Mouse (Mus musculus): ENCODE measurements around the gene Tubg2. TPM values are rescaled to one million over a fixed set of nuclear protein-coding genes. Genes with fewer than 3 reads are reported as not detected.
A peak's percentile ranks its signal among the peaks of the same experiment; 100 is the strongest.

Gene Tubg2
- polyA plus RNA-seq, 1 experiment from 2014 or later = 4.3 TPM

DNA sequence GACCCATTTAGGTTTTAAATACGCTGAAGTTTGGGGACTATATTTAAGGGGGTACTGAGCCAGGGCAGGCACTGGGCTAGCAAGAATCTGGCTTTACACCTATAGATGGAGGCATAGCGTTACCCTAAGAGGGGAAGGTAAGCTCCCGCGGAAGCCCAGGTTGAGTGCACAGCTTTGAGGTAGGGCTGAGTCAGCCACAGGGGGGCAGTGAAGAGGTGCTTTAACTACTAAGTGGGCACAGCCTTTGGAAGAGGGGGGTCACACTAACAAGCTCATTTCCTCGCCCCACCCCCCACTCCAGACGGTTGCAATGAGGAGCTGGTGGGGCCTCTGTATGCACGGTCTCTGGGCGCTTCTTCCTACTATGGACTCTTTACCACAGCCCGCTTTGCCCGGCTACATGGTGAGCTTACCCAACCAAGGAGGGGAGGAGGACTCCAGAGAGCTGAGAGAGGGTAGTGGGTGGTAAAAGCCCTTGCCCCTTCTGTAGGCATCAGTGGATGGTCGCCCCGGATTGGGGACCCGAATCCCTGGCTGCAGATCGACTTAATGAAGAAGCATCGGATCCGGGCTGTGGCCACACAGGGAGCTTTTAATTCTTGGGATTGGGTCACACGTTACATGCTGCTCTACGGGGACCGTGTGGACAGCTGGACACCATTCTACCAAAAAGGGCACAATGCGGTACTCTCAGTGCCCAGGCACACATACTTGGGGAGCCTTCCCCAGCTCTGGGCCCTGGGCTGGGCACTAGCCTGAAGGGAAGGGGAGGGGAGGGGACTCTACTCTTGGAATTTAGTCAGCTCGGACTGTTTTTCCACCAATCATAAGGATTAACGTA is 21.4 kb downstream of the Tubg2 start:
- H3K27ac ChIP-seq (ENCODE audit: low read depth, low read length) = no peak overlapping the region
- H3K4me3 ChIP-seq (ENCODE audit: low read depth, low read length) = no peak overlapping the region
- peaks cover 40% of the 10 kb centered on the region for H3K27me3 ChIP-seq (ENCODE audit: control insufficient read depth, insufficient read depth, low read length)
- no peak overlapping the region for H3K9ac ChIP-seq (ENCODE audit: low read depth, low read length)
- WGBS (ENCODE audit: insufficient replicate concordance) = 33% methylated on average over 22 of the region's 22 CpGs
- H3K4me1 ChIP-seq (ENCODE audit: control insufficient read depth, insufficient read depth, low read length) = peaks cover 30% of the 10 kb centered on the region
- H3K4me2 ChIP-seq = no peak overlapping the region
- no peaks in the 10 kb centered on the region for H3K9me3 ChIP-seq (replicated peaks; ENCODE audit: control insufficient read depth, low read length)
- no peak for ATAC-seq (replicated peaks; ENCODE audit: insufficient number of reproducible peaks, low FRiP score, low TSS enrichment)
- H3K36me3 ChIP-seq (ENCODE audit: control insufficient read depth, insufficient read depth, low read length) = no peaks in the 10 kb centered on the region

DNA sequence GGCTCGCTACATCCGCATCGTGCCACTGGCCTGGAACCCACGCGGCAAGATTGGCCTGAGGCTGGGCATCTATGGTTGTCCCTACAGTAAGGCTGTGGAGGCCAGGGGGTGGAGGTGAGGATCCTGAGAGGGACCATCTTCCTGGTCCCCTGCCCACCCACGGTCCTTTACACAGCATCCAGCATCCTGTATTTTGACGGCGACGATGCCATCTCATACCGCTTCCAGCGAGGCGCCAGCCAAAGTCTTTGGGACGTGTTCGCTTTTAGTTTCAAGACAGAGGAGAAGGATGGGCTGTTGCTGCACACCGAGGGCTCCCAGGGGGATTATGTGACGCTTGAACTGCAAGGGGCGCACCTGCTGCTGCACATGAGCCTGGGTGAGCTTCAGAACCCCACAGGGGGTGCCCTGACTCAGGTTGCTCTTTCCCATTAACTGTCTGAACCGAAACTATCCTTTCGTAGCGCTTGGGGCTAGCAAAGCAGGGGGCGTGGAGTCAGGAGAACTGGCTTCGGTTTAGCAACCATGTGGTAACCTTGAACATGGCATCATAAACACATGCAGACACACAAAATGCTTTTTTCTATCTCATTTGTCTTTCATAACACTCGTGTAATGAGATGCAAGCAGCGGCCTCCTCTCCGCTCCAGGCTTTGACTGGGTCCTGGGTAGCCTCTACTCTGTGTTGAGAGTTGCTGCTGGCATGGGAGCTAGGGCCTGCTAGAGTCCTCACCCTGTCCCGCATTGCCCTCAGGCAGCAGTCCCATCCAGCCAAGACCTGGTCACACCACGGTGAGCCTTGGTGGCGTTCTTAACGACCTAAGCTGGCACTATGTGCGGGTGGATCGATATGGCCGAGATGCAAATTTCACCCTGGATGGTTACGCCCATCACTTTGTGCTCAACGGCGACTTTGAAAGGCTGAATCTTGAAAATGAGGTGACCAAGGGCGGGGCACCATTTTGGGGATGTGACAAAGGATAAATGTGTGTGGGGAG is 22.7 kb downstream of the Tubg2 start:
- peak overlapping the region; percentile 40 for H3K4me2 ChIP-seq
- no peak for ATAC-seq (replicated peaks; ENCODE audit: insufficient number of reproducible peaks, low FRiP score, low TSS enrichment)
- no peak overlapping the region for H3K27ac ChIP-seq (ENCODE audit: low read depth, low read length)
- no peak overlapping the region for H3K4me3 ChIP-seq (ENCODE audit: low read depth, low read length)
- 52% methylated on average over 36 of the region's 36 CpGs for WGBS (ENCODE audit: insufficient replicate concordance)
- no peaks in the 10 kb centered on the region for H3K9me3 ChIP-seq (replicated peaks; ENCODE audit: control insufficient read depth, low read length)
- peaks cover 22% of the 10 kb centered on the region for H3K4me1 ChIP-seq (ENCODE audit: control insufficient read depth, insufficient read depth, low read length)
- H3K27me3 ChIP-seq (ENCODE audit: control insufficient read depth, insufficient read depth, low read length) = peaks cover 40% of the 10 kb centered on the region
- no peaks in the 10 kb centered on the region for H3K36me3 ChIP-seq (ENCODE audit: control insufficient read depth, insufficient read depth, low read length)
- no peak overlapping the region for H3K9ac ChIP-seq (ENCODE audit: low read depth, low read length)

DNA sequence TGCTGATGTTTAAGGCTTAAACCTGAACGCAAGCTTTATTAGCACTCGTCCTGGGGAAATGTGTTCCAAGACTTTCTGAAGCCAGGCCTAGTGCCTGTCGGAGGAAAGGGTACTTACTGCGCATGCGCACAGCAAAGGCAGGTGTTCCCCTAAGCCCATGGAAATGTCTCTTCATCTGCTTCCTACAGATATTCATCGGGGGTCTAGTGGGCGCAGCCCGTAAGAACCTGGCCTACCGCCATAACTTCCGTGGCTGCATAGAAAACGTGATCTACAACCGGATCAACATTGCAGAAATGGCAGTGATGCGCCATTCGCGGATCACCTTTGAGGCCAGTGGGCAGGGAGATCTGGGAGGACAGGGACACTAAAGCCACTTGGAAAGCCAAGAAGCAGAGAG is 23.6 kb downstream of the Tubg2 start:
- no peak overlapping the region for H3K4me2 ChIP-seq
- no peak overlapping the region for H3K4me3 ChIP-seq (ENCODE audit: low read depth, low read length)
- H3K9ac ChIP-seq (ENCODE audit: low read depth, low read length) = no peak overlapping the region
- H3K4me1 ChIP-seq (ENCODE audit: control insufficient read depth, insufficient read depth, low read length) = peaks cover 12% of the 10 kb centered on the region
- peaks cover 38% of the 10 kb centered on the region for H3K27me3 ChIP-seq (ENCODE audit: control insufficient read depth, insufficient read depth, low read length)
- H3K36me3 ChIP-seq (ENCODE audit: control insufficient read depth, insufficient read depth, low read length) = no peaks in the 10 kb centered on the region
- H3K9me3 ChIP-seq (replicated peaks; ENCODE audit: control insufficient read depth, low read length) = no peaks in the 10 kb centered on the region
- no peak for ATAC-seq (replicated peaks; ENCODE audit: insufficient number of reproducible peaks, low FRiP score, low TSS enrichment)
- 79% methylated on average over 15 of the region's 15 CpGs for WGBS (ENCODE audit: insufficient replicate concordance)
- no peak overlapping the region for H3K27ac ChIP-seq (ENCODE audit: low read depth, low read length)

DNA sequence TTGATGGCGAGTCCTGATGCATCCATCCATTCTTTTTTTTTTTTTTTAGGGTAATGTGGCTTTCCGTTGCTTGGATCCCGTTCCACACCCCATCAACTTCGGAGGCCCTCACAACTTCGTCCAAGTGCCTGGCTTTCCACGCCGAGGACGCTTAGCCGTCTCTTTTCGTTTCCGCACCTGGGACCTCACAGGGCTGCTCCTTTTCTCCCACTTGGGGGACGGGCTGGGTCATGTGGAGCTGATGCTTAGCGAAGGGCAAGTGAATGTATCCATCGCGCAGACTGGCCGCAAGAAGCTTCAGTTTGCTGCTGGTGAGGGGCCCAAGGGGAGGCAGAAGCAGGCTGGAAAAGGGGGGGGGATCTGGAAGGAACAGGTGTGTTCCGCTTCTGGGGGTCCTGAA is 24.6 kb downstream of the Tubg2 start:
- Histone ChIP-seq H3K4me3 (ENCODE audit: low read depth, low read length) (no peak overlapping the region), H3K27me3 (ENCODE audit: control insufficient read depth, insufficient read depth, low read length) (peaks cover 36% of the 10 kb centered on the region), H3K27ac (ENCODE audit: low read depth, low read length) (no peak overlapping the region), H3K9ac (ENCODE audit: low read depth, low read length) (no peak overlapping the region), H3K4me1 (ENCODE audit: control insufficient read depth, insufficient read depth, low read length) (peaks cover 9% of the 10 kb centered on the region), H3K4me2 (no peak overlapping the region), H3K9me3 (replicated peaks; ENCODE audit: control insufficient read depth, low read length) (no peaks in the 10 kb centered on the region), H3K36me3 (ENCODE audit: control insufficient read depth, insufficient read depth, low read length) (no peaks in the 10 kb centered on the region)
- ATAC-seq (replicated peaks; ENCODE audit: insufficient number of reproducible peaks, low FRiP score, low TSS enrichment) = no peak
- WGBS (ENCODE audit: insufficient replicate concordance) = 72% methylated on average over 17 of the region's 17 CpGs

DNA sequence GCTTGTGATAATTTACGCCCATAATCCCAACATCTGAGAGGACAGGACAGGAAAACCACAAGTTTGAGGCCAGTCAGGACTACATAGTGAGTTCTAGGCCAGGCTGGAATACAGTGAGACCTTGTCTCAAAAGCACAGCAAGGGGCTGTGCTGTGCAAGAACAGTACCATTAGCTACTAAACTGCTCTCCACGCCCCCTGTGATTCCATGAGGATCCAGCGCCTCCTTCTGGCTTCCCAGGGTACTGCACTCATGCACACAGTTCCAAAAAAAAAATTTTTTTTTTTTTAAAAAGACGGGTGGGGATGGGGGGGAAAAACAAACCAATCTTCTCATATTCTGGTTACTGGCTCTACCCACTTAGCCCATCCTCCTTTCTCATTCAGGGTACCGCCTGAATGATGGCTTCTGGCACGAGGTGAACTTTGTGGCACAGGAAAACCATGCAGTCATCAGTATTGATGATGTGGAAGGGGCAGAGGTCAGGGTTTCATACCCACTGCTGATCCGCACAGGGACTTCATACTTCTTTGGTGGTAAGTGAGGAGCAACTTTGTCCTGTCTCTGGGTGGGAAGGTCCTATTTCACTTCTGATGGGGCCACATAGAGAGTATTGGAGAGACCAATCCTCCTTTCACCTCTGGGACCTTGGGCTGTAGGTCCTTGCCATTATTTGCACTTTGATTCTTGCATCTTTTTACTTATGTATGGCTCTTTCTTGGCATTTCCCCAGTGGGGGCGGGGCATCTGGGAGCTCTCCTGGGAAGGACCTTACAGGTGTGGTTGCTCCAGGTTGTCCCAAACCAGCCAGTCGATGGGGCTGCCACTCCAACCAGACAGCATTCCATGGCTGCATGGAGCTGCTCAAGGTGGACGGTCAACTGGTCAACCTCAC is 25.4 kb downstream of the Tubg2 start:
- H3K27ac ChIP-seq (ENCODE audit: low read depth, low read length) = no peak overlapping the region
- no peak overlapping the region for H3K4me2 ChIP-seq
- no peaks in the 10 kb centered on the region for H3K9me3 ChIP-seq (replicated peaks; ENCODE audit: control insufficient read depth, low read length)
- ATAC-seq (replicated peaks; ENCODE audit: insufficient number of reproducible peaks, low FRiP score, low TSS enrichment) = no peak
- H3K9ac ChIP-seq (ENCODE audit: low read depth, low read length) = no peak overlapping the region
- no peaks in the 10 kb centered on the region for H3K36me3 ChIP-seq (ENCODE audit: control insufficient read depth, insufficient read depth, low read length)
- peaks cover 8% of the 10 kb centered on the region; the same call in 1 of the 2 replicates for H3K4me1 ChIP-seq (ENCODE audit: control insufficient read depth, insufficient read depth, low read length)
- peaks cover 30% of the 10 kb centered on the region for H3K27me3 ChIP-seq (ENCODE audit: control insufficient read depth, insufficient read depth, low read length)
- no peak overlapping the region for H3K4me3 ChIP-seq (ENCODE audit: low read depth, low read length)
- 41% methylated on average over 10 of the region's 10 CpGs for WGBS (ENCODE audit: insufficient replicate concordance)

DNA sequence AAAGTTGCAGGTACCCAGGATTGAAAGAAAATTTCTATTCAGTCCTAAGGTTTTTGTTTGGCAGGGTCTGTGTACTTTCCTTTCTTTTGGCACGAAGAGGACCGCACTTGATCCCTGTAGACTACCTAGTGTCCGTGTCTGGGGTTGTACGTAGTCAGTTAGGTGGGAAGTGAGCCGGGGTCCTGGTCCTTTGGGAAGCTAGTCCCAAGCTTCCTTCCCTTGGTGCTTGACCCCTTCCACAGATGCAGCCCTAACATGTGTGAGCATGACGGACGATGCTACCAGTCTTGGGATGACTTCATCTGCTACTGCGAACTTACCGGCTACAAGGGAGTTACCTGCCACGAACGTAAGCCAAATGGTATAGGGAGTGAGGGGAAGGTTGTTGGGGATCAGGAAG is 26.3 kb downstream of the Tubg2 start:
- H3K27ac ChIP-seq (ENCODE audit: low read depth, low read length) = no peak overlapping the region
- no peaks in the 10 kb centered on the region for H3K9me3 ChIP-seq (replicated peaks; ENCODE audit: control insufficient read depth, low read length)
- no peak overlapping the region for H3K4me3 ChIP-seq (ENCODE audit: low read depth, low read length)
- H3K36me3 ChIP-seq (ENCODE audit: control insufficient read depth, insufficient read depth, low read length) = no peaks in the 10 kb centered on the region
- no peak overlapping the region for H3K9ac ChIP-seq (ENCODE audit: low read depth, low read length)
- no peak for ATAC-seq (replicated peaks; ENCODE audit: insufficient number of reproducible peaks, low FRiP score, low TSS enrichment)
- H3K4me1 ChIP-seq (ENCODE audit: control insufficient read depth, insufficient read depth, low read length) = peaks cover 4% of the 10 kb centered on the region; the same call in 1 of the 2 replicates
- peaks cover 24% of the 10 kb centered on the region for H3K27me3 ChIP-seq (ENCODE audit: control insufficient read depth, insufficient read depth, low read length)
- no peak overlapping the region for H3K4me2 ChIP-seq
- WGBS (ENCODE audit: insufficient replicate concordance) = 86% methylated on average over 11 of the region's 11 CpGs

DNA sequence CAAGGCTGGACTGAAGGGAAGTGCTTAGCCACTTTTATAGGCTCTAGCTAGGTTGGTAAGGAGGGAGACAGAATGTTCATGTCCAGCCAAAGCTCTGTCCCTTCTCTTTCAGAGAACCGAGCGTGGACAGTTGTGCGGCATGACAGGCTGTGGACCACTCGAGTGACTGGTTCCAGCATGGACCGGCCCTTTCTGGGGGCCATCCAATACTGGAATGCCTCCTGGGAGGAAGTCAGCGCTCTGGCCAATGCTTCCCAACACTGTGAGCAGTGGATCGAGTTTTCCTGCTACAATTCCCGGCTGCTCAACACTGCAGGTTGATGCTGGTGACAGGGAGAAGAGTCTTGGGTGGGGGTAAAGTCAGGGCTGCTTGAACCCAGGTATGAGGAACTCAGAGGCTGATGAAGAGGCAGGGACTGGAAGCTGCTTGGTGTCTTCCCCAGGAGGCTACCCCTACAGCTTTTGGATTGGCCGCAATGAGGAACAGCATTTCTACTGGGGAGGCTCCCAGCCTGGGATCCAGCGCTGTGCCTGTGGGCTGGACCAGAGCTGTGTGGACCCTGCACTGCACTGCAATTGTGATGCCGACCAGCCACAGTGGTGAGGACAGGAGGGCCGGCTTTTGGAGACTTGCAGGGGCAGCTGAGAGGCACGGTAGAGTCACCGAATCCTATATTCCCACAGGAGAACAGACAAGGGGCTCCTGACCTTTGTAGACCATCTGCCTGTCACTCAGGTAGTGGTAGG is 27.2 kb downstream of the Tubg2 start:
- ATAC-seq (replicated peaks; ENCODE audit: insufficient number of reproducible peaks, low FRiP score, low TSS enrichment) = no peak
- Histone ChIP-seq H3K4me3 (ENCODE audit: low read depth, low read length) (no peak overlapping the region), H3K9ac (ENCODE audit: low read depth, low read length) (no peak overlapping the region), H3K9me3 (replicated peaks; ENCODE audit: control insufficient read depth, low read length) (no peaks in the 10 kb centered on the region), H3K4me1 (ENCODE audit: control insufficient read depth, insufficient read depth, low read length) (peaks cover under 1% of the 10 kb centered on the region; the same call in 1 of the 2 replicates), H3K4me2 (no peak overlapping the region), H3K36me3 (ENCODE audit: control insufficient read depth, insufficient read depth, low read length) (no peaks in the 10 kb centered on the region), H3K27me3 (ENCODE audit: control insufficient read depth, insufficient read depth, low read length) (peaks cover 14% of the 10 kb centered on the region), H3K27ac (ENCODE audit: low read depth, low read length) (no peak overlapping the region)
- WGBS (ENCODE audit: insufficient replicate concordance) = 70% methylated on average over 14 of the region's 14 CpGs

All from heart, embryonic 11.5 days (tissue).